8 mouse cellular contexts compared by ENCODE assay signal in the genomic region with DNA sequence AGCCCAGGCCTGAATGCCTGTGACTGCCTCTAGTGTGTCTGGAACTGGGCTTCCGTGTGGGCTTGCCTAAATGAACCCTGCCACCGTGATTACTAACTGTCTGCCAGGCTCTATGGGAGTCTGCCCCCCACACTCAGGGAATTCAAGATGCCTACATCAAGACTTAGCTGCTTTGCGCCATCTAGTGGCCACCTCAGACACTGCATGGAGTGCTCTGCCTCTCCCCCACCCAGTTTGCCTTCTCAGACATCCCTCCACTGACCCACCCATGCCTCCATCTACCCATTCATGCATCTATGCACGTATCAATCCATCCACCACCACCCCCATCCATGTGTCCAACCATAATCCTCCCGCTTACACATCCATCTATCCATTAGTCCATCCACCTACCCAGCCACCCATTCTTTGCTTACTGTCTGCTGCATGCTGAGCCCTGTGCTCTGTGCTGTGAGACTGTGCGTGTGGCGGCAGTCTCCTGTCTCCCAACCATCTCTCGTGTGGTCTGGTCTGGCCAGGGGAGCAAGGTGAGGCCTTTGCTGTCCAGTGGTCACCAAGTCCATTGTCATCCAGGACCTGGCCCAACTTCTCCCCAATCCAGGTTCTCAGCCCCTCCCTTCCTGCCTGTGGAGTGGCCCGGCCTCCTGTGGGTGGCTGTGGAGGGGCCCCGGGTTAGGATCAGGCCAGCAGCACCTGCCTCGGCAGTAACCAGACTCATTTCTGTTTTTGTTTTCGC. TPM values are rescaled to one million over a fixed set of nuclear protein-coding genes. Genes with fewer than 3 reads are reported as not detected.
A peak's percentile ranks its signal among the peaks of the same experiment; 100 is the strongest.
DNase-seq lines count a peak whose midpoint lies in the region; ATAC-seq and TF ChIP-seq lines count a peak whose summit lies in the region.

No protein-coding gene starts in this region.

- H3K9ac ChIP-seq in CH12.LX (ENCODE audit: insufficient read depth, low read depth): no peak overlapping the region
- H3K9ac ChIP-seq in embryonic facial prominence, embryonic 15.5 days: no peak overlapping the region
- no peak overlapping the region for H3K9ac ChIP-seq in heart, embryonic 14.5 days (ENCODE audit: low read length)
- no peak overlapping the region for H3K9ac ChIP-seq in liver, embryonic 14.5 days (replicated peaks)
- H3K9ac ChIP-seq in neural tube, embryonic 14.5 days (replicated peaks; ENCODE audit: low read depth, low read length): no peak overlapping the region

- H3K27me3 ChIP-seq in CH12.LX (replicated peaks): peaks cover 2% of the 10 kb centered on the region
- H3K27me3 ChIP-seq in embryonic facial prominence, embryonic 15.5 days: peaks cover 27% of the 10 kb centered on the region
- peaks cover 51% of the 10 kb centered on the region for H3K27me3 ChIP-seq in heart, embryonic 14.5 days (ENCODE audit: control insufficient read depth, insufficient read depth, low read length)
- H3K27me3 ChIP-seq in liver, embryonic 14.5 days (ENCODE audit: control insufficient read depth, insufficient read depth, low read length): peaks cover 10% of the 10 kb centered on the region
- no peaks in the 10 kb centered on the region for H3K27me3 ChIP-seq in neural tube, embryonic 14.5 days (ENCODE audit: control insufficient read depth, insufficient read depth, low read length)

- peak; percentile 73 for DNase-seq in CH12.LX (ENCODE audit: extremely low read depth)
- DNase-seq in kidney, postnatal 36 days: peak; percentile 63 to 86
- DNase-seq in liver, embryonic 14.5 days (ENCODE audit: low read depth in 3 of 3, low spot score in 3 of 3): peak; percentile 35 to 43 (median 40)
- DNase-seq in thymus, postnatal 14 days: peak; percentile 69

- no peaks in the 10 kb centered on the region for H3K79me2 ChIP-seq in CH12.LX (replicated peaks; ENCODE audit: control insufficient read depth, extremely low read depth, insufficient read depth, poor library complexity, severe bottlenecking)

- H3K4me2 ChIP-seq in CH12.LX (ENCODE audit: insufficient read depth, low read depth, poor library complexity, severe bottlenecking): no peak overlapping the region
- H3K4me2 ChIP-seq in embryonic facial prominence, embryonic 15.5 days (replicated peaks): peak overlapping the region; percentile 42; the same call in 1 of the 2 replicates
- H3K4me2 ChIP-seq in heart, embryonic 14.5 days (ENCODE audit: low read length): peak overlapping the region; percentile 54
- H3K4me2 ChIP-seq in liver, embryonic 14.5 days (ENCODE audit: low read depth): no peak overlapping the region
- H3K4me2 ChIP-seq in neural tube, embryonic 14.5 days (ENCODE audit: low read depth, low read length): no peak overlapping the region

- WGBS in bone marrow, adult 2 months: 11% methylated on average over 12 of the region's 12 CpGs
- 25% methylated on average over 12 of the region's 12 CpGs for WGBS in embryonic facial prominence, embryonic 15.5 days
- 22% methylated on average over 12 of the region's 12 CpGs for WGBS in heart, embryonic 14.5 days
- WGBS in liver, embryonic 14.5 days (ENCODE audit: insufficient replicate concordance): 17% methylated on average over 12 of the region's 12 CpGs
- 36% methylated on average over 12 of the region's 12 CpGs for WGBS in neural tube, embryonic 14.5 days

- no peak for ATAC-seq in embryonic facial prominence, embryonic 15.5 days (ENCODE audit: insufficient number of reproducible peaks, low FRiP score, low TSS enrichment, low read depth)
- ATAC-seq in heart, embryonic 14.5 days (ENCODE audit: insufficient number of reproducible peaks, insufficient read depth, low FRiP score, low read depth): no peak
- no peak for ATAC-seq in liver, embryonic 14.5 days (ENCODE audit: insufficient read depth)
- ATAC-seq in neural tube, embryonic 14.5 days (ENCODE audit: low read depth): peak; percentile 29; the same call in 1 of the 2 replicates

- H3K27ac ChIP-seq in CH12.LX (ENCODE audit: insufficient read depth, low read depth): no peak overlapping the region
- no peak overlapping the region for H3K27ac ChIP-seq in bone marrow, adult 2 months (ENCODE audit: control insufficient read depth, insufficient read depth, low read depth, low read length, poor library complexity)
- H3K27ac ChIP-seq in embryonic facial prominence, embryonic 15.5 days (replicated peaks): no peak overlapping the region
- H3K27ac ChIP-seq in heart, embryonic 14.5 days (replicated peaks in 1 of 2; ENCODE audit: control insufficient read depth in 1 of 2, insufficient read depth in 1 of 2, low read depth in 2 of 2, low read length in 2 of 2): no peak overlapping the region
- no peak overlapping the region for H3K27ac ChIP-seq in liver, embryonic 14.5 days
- H3K27ac ChIP-seq in neural tube, embryonic 14.5 days (ENCODE audit: low read depth, low read length): no peak overlapping the region

- peak; percentile 87 for TF ChIP-seq RAD21 in CH12.LX (IDR thresholded peaks at IDR 0.05; ENCODE audit: low read depth, low read length)

- dilution Hi-C loops in CH12.LX (cut with MboI; ENCODE audit: extremely low pct_ligation_motif_present, extremely low pct_unique_long_range_greater_than_20kb, low sequenced_read_pairs): no loop called here

- peak; percentile 95 to 97 for TF ChIP-seq CTCF in CH12.LX (conservative IDR thresholded peaks at IDR 0.05 in 1 of 2, IDR thresholded peaks at IDR 0.05 in 1 of 2; ENCODE audit: low read depth in 2 of 2, low read length in 2 of 2)
- TF ChIP-seq CTCF in bone marrow, adult 2 months (IDR thresholded peaks at IDR 0.05; ENCODE audit: control insufficient read depth, insufficient read depth, low read length): peak; percentile 90
- peak; percentile 98 for TF ChIP-seq CTCF in liver, embryonic 14.5 days (IDR thresholded peaks at IDR 0.05; ENCODE audit: low read depth)

- no peaks in the 10 kb centered on the region for H3K9me3 ChIP-seq in CH12.LX (replicated peaks; ENCODE audit: low read length)
- H3K9me3 ChIP-seq in embryonic facial prominence, embryonic 15.5 days (replicated peaks): no peaks in the 10 kb centered on the region
- H3K9me3 ChIP-seq in heart, embryonic 14.5 days (ENCODE audit: control insufficient read depth, low read length): no peaks in the 10 kb centered on the region
- H3K9me3 ChIP-seq in liver, embryonic 14.5 days (ENCODE audit: control insufficient read depth, low read length): no peaks in the 10 kb centered on the region
- no peaks in the 10 kb centered on the region for H3K9me3 ChIP-seq in neural tube, embryonic 14.5 days (ENCODE audit: control insufficient read depth, low read length)

- H3K36me3 ChIP-seq in CH12.LX (replicated peaks in 1 of 2; ENCODE audit: control insufficient read depth in 1 of 2, insufficient read depth in 1 of 2, low read length in 1 of 2): peaks cover 0 to 11% of the 10 kb centered on the region in 2 experiments
- H3K36me3 ChIP-seq in embryonic facial prominence, embryonic 15.5 days: no peaks in the 10 kb centered on the region
- no peaks in the 10 kb centered on the region for H3K36me3 ChIP-seq in heart, embryonic 14.5 days (ENCODE audit: control insufficient read depth, insufficient read depth, low read length)
- no peaks in the 10 kb centered on the region for H3K36me3 ChIP-seq in liver, embryonic 14.5 days (replicated peaks; ENCODE audit: control insufficient read depth, insufficient read depth, low read depth)
- 0 out of 2 replicates have a peak, but pooled peaks cover 5% of the 10 kb centered on the region for H3K36me3 ChIP-seq in neural tube, embryonic 14.5 days (ENCODE audit: control insufficient read depth, insufficient read depth, low read length)

- no peak for TF ChIP-seq EP300 in CH12.LX (IDR thresholded peaks at IDR 0.05; ENCODE audit: low read length)
- no peak for TF ChIP-seq EP300 in liver, embryonic 14.5 days (IDR thresholded peaks at IDR 0.05; ENCODE audit: low read depth)

- no peak overlapping the region for H3K4me3 ChIP-seq in CH12.LX (replicated peaks in 1 of 3; ENCODE audit: low read depth in 2 of 3, low read length in 2 of 3, poor library complexity in 1 of 3)
- H3K4me3 ChIP-seq in bone marrow, adult 2 months (replicated peaks; ENCODE audit: control insufficient read depth, low read depth, low read length): no peak overlapping the region
- H3K4me3 ChIP-seq in embryonic facial prominence, embryonic 15.5 days (replicated peaks): peak overlapping the region; percentile 19; the same call in 1 of the 2 replicates
- H3K4me3 ChIP-seq in heart, embryonic 14.5 days (ENCODE audit: control insufficient read depth in 1 of 2, insufficient read depth in 1 of 2, low read depth in 1 of 2, low read length in 2 of 2): peak overlapping the region in 1 of 2 experiments; percentile 23; a peak in 1 of 4 replicates
- no peak overlapping the region for H3K4me3 ChIP-seq in liver, embryonic 14.5 days (ENCODE audit: insufficient read depth in 1 of 2, low read depth in 2 of 2, low read length in 2 of 2)
- H3K4me3 ChIP-seq in neural tube, embryonic 14.5 days (ENCODE audit: low read depth, low read length): no peak overlapping the region

- no peak for TF ChIP-seq POLR2A in CH12.LX (IDR thresholded peaks at IDR 0.05; ENCODE audit: low read depth, low read length)
- no peak for TF ChIP-seq POLR2A in bone marrow, adult 2 months (IDR thresholded peaks at IDR 0.05; ENCODE audit: borderline replicate concordance, control insufficient read depth, low read depth, low read length)

- H3K4me1 ChIP-seq in CH12.LX (ENCODE audit: control insufficient read depth in 1 of 2, insufficient read depth in 2 of 2): peaks cover 22 to 76% of the 10 kb centered on the region in 2 experiments
- H3K4me1 ChIP-seq in bone marrow, adult 2 months (ENCODE audit: control insufficient read depth, insufficient read depth, low read length): no peaks in the 10 kb centered on the region
- peaks cover 46% of the 10 kb centered on the region for H3K4me1 ChIP-seq in embryonic facial prominence, embryonic 15.5 days
- peaks cover 10 to 11% of the 10 kb centered on the region in 2 experiments; a peak in 3 of 4 replicates for H3K4me1 ChIP-seq in heart, embryonic 14.5 days (ENCODE audit: control insufficient read depth in 2 of 2, insufficient read depth in 2 of 2, low read length in 2 of 2)
- no peaks in the 10 kb centered on the region for H3K4me1 ChIP-seq in liver, embryonic 14.5 days (replicated peaks; ENCODE audit: control insufficient read depth in 2 of 2, insufficient read depth in 2 of 2, low read length in 1 of 2)
- H3K4me1 ChIP-seq in neural tube, embryonic 14.5 days (ENCODE audit: control insufficient read depth, insufficient read depth, low read length): peaks cover 18% of the 10 kb centered on the region

- in situ Hi-C loops in CH12.LX (cut with MboI; ENCODE audit: low pct_ligation_motif_present, low pct_unique_long_range_greater_than_20kb, low sequenced_read_pairs): no loop called here

RNA-seq across cellular contexts. Expression of a gene that starts 58.3 kb away (rescaled TPM):
- 5.1 and 5.8 TPM in 2 replicates for total RNA-seq in CH12.LX (2012; rRNA removed)
- 2.4 and 3.0 TPM in 2 replicates for total RNA-seq in CH12.LX (2014; rRNA removed)
- 9.2 and 11.1 TPM in 2 replicates for polyA plus RNA-seq in CH12.LX (2012; ENCODE audit: insufficient read length, low read depth)
- polyA plus RNA-seq in bone marrow, adult 2 months (2011; ENCODE audit: insufficient read depth, insufficient read length, low replicate concordance, missing spikeins): 2.0 and 3.0 TPM in 2 replicates
- polyA plus RNA-seq in embryonic facial prominence, embryonic 15.5 days (2015; fragmentation: Nextera tagmentation; extraction: Ambion mirVana): 16.4 and 19.9 TPM in 2 replicates
- 3.9 and 5.0 TPM in 2 replicates for polyA plus RNA-seq in heart, embryonic 14.5 days (2014; fragmentation: Nextera tagmentation; extraction: Ambion mirVana)
- polyA plus RNA-seq in liver, embryonic 14.5 days (2012; rRNA removed): 2.7 and 3.1 TPM in 2 replicates
- 1.6 and 1.7 TPM in 2 replicates for polyA plus RNA-seq in liver, embryonic 14.5 days (2014; fragmentation: Nextera tagmentation; extraction: Ambion mirVana)
- polyA plus RNA-seq in neural tube, embryonic 14.5 days (2014; fragmentation: Nextera tagmentation; extraction: Ambion mirVana): 75.5 and 77.6 TPM in 2 replicates

Comparison
In these comparisons a context has a peak if more than half of its experiments do, and no peak if none do; other contexts are left out.
1. H3K4me2 ChIP-seq: peak in embryonic facial prominence, embryonic 15.5 days (single experiment) and heart, embryonic 14.5 days (single experiment); none in CH12.LX (single experiment), liver, embryonic 14.5 days (single experiment) and neural tube, embryonic 14.5 days (single experiment).
2. Peak in every context shown above with its lines, with median percentiles within 50 percentile points of each other: DNase-seq and CTCF ChIP-seq.